Mouse (Mus musculus) C2C12 (cell line): ENCODE measurements around the gene Ror2.

ENCODE experiments used
- CTCF ChIP-seq: IDR thresholded peaks from one replicate; pipeline ENCODE4 v1.5.1; 2011; ENCODE audit not compliant: control insufficient read depth, insufficient read depth, insufficient read length
- USF1 ChIP-seq: IDR thresholded peaks from one replicate; pipeline ENCODE4 v1.6.1; 2011; ENCODE audit warnings: low read depth, mild to moderate bottlenecking, control low read depth, moderate library complexity

GRCm38 (mm10) chr13:53110249-53110578, 175.7 kb downstream of the Ror2 start:
- TF ChIP-seq CTCF: no peak
- no peak for TF ChIP-seq USF1
